Mouse (Mus musculus): ENCODE results near the gene Ezr. TPM values are rescaled to one million over a fixed set of nuclear protein-coding genes. Genes with fewer than 3 reads are reported as not detected.
A peak's percentile ranks its signal among the peaks of the same experiment; 100 is the strongest.

The Ezr gene
- total RNA-seq (2021), result 10 to 100 TPM; 21.9 to 27.4 TPM
- long read RNA-seq, experiment 1, transcript Ezr-201 (13 exons, 3,164 nt), result major isoform, 22 of 33 reads
- long read RNA-seq, experiment 1, partial matches to known transcripts, result 10 of 33 reads
- long read RNA-seq, experiment 1, other reads (novel, unspliced or antisense), result 1 of 33 reads
- long read RNA-seq, experiment 2, transcript Ezr-201 (13 exons, 3,164 nt), result major isoform, 10 of 13 reads
- long read RNA-seq, experiment 2, partial matches to known transcripts, result 2 of 13 reads
- long read RNA-seq, experiment 2, other reads (novel, unspliced or antisense), result 1 of 13 reads

- peak; percentile 91 to 93 for DNase-seq
These were observed at the start of gene Ezr for GRCm38 (mm10) chr17:6782611-6783005. Gene Ezr, minus strand, starts transcription at chr17:6782784.

DNA sequence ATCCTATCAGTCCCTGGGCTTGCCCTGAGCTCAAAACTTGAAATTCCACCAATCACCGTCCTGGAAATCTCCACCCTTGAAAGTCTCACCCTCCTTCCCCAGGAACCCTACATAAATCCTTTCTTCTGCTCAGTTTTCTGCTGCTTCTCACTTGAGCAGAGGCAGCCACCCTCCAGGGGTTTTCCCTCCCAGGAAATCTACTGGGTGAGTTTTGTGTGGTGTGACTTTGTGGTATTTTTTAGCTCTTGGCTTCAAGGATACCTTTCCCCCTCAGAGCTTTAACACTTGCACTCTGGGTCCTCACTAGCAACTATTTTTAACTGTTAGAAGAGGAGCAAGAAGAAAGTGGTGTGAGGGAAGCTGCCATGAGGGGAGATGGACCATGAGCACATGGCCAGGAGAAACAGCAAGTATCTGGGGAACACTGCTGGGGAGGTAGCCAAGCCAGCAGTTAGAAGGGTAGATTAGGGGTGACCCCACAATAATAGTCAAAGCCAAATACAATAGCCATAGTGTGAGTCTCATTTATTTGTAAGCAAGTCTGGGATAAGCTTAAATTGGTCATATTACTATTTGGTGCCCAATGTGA lies 47.5 kb upstream of the Ezr start:
- no peak for DNase-seq

DNA sequence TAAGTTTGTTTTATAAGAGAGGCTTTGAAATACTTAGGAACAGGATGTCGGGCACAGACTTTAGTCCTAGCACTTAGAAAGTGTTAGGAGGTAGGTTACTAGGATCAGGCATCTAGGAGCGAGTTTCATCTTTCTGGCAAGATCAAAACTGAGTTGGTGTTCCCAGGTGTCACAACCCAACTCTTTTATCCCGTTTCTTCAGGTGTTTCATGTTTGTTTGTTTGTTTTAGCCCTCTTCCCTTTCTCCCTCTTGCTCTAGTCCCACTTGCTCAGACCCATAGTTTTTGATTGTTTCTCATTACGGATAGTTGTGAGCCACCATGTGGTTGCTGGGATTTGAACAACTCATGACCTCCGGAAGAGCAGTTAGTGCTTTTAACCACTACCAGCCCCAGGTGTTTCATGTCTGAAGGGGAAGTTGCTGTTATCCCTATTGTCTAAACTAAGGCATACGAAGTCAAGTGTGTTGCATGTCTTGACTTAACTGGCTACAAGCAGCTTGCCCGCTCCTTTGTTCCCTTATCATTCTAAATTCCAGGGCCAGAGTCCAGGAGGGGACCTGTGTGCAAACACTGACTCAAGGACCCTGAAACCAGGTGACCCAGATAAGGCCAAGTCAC lies 46.1 kb upstream of the Ezr start:
- DNase-seq, result no peak

DNA sequence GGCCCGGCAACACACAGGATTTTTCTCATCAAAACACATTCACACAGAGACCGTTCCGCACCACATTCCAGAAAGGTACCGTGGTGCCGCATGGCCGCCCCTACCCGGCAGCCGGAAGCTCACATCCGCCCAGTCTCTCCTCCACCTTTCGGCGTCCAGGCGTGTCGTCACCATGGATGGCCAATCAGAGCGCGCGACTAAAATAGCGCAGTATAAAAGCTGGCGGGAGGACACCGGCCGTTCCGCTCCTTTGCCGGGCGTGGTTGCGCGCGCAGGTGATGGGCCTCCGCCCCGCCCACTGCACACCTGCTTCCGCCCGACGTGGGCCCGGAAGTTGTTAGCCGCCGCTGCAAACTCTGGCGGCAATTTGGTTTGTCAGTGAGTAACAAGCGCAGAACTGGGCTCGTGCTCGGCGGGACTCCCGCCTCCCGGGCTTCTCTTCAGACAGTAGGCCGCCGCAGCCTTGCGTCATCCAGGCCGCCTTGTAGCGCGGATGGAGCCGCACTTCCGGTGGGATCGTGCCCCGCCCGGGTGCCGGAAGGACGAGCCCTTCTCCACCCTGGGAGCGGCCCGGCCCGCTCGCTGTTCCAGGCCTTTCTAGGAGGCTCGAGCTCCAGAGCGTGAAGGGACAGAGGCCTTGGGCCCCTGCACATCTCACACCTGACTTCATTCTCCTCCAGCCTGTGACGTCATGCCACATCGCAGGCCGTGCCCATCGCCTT lies 45.3 kb upstream of the Ezr start:
- DNase-seq, result peak; percentile 95

- peak in 1 of 2 experiments; percentile 2 for DNase-seq
These were observed 44.7 kb upstream of the Ezr start for GRCm38 (mm10) chr17:6827159-6827733.

DNA sequence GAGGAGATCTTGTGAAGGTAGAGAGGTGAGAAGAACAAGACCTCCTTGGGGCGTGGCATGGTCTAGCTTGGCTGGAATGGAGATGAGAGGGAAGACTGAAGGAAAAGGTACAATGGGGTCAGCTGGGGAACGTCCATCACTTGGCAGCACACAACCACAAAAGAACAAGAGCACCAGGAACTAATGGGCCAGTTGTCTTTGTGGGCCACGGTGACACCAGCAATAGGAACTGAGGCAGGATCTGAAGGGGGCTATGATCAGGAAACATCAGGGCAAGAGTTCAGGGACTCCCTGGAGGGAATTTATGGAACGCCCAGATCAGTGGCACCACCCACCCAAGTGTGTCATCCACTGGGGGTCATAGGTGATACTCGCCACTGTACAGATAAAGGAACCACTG lies 34.2 kb upstream of the Ezr start:
- no peak for DNase-seq

GRCm38 (mm10) chr17:6816151-6816550 lies 33.6 kb upstream of the Ezr start:
- DNase-seq, result no peak

GRCm38 (mm10) chr17:6814656-6815055 lies 32.1 kb upstream of the Ezr start:
- no peak for DNase-seq

GRCm38 (mm10) chr17:6812851-6813191 lies 30.2 kb upstream of the Ezr start:
- DNase-seq, result no peak

DNA sequence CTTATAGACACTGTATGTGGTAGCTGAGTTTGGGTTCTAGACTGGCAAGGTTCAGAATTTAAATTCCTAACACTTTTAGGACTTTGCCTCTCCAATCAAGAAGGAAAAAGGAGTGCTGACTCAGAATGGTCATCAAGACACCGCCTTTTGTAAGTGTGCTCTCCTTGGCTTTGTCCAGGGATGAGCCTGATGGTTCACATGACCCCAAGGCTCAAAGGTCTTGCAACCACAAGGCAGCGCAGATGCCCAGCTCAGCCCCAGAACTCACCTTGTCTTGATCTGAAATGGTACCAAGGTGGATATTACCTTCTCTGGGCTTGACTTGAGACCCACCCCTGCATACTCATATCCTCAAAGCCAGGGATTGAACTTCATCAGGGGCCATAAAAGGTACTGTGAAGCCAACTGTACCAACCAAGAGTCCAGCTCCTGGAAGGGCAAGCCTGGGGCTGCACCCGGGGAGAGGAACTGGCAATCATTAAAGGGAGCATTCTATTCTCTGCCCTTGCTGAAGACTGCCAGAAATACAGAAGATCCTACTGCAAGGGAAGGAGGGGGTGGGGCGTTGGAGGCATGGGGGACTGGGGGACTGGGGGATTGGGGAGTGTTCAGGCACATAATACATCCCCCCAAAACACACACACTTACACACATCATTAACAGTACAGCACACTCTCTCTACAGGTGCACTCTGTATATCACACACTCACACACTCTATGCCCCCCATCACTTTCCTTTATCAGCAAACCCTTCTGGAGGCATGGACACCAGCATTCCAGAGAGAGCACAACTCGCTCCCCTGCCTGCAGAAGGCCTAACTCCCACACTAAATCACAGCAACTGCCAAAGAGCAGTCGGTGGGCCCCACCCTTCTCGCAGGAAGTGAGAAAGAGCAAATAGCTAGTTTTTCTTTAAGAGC lies 29.6 kb upstream of the Ezr start:
- no peak for DNase-seq

GRCm38 (mm10) chr17:6809331-6809730 lies 26.7 kb upstream of the Ezr start:
- DNase-seq, result no peak

GRCm38 (mm10) chr17:6808521-6809165 lies 26.1 kb upstream of the Ezr start:
- no peak for DNase-seq

DNA sequence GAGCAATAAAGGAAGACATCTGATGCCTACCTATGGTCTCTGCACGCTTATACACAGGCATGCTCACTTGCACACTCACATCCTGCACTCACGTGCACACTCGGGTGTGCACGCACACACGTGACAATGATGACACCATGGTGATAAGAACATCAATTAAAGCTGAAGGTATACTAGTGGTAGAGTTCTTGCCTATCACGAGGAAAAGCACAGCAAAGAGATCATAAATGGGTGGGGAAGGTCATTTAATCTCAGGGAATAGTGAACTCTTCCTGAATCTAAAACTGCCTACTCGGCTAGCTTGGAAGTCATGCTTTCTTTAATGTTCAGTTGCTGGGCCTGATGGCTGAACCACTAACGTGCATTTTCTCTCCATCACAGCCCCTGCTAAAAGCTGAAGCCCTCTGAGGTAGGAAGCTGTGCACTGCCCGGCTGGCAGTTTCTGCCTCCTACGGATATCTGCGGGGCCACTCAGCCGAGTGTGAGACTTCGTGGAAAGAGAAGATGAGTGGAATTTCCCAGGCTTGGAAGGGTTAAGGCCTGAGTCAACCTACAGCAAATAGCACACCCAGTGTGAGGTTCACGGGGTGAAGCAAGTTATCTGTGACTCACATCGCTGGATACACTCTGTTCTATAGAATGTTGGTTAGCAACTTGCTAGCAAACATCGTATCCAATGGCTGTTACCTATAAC lies 25.4 kb upstream of the Ezr start:
- no peak for DNase-seq

DNA sequence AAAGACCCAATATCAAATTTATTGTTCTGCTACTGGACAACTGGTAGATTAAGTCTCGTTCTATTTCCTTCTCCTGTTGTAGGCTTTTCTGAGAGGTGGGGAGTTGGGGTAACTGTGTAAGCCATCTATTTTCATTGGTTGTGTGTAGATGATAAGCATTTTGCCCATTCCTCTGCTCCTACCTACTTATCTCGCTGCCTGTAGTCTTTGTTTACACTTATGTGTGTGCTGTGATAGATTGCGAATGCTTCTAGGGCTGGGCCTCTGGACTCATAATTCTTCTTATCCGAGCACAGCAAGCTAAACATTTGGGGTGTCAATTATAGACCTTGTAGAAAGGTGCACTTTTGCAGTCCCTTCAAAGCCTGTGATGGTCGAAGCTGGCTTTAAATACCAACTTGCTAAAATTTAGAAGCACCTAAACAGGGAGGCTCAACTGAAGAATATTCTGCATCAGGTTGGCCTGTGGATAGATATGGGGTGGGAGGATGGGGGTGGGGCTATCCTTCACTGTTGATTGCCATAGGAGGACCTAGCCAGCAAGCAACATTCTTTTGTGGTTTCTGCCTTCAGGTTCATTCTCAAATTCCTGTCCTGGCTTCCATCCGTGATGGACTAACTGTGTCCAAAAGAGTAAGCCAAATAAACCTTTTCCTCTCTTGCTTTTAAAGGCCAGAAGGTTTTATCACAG lies 22.4 kb upstream of the Ezr start:
- DNase-seq, result no peak

- no peak for DNase-seq
These were observed 21.5 kb upstream of the Ezr start for GRCm38 (mm10) chr17:6804111-6804510.

DNA sequence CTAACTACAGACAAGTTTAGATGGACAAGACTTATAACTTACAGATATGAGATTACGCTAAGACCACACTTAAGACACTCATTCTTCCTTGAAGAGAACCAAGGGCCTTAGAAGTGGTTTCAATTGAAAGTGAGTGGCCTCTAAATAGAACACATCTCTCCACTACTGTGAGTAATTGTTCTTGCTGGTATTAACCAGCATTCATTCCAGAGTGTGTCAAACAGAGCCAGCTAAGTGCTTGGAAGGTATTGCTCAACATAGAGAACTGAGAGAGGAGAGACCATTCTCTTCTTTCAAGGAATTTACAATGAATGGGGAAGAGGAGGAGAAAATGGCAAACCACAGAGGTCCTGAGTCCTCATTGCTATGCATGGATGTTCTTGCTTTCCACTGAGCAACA lies 21.0 kb upstream of the Ezr start:
- DNase-seq, result no peak

DNA sequence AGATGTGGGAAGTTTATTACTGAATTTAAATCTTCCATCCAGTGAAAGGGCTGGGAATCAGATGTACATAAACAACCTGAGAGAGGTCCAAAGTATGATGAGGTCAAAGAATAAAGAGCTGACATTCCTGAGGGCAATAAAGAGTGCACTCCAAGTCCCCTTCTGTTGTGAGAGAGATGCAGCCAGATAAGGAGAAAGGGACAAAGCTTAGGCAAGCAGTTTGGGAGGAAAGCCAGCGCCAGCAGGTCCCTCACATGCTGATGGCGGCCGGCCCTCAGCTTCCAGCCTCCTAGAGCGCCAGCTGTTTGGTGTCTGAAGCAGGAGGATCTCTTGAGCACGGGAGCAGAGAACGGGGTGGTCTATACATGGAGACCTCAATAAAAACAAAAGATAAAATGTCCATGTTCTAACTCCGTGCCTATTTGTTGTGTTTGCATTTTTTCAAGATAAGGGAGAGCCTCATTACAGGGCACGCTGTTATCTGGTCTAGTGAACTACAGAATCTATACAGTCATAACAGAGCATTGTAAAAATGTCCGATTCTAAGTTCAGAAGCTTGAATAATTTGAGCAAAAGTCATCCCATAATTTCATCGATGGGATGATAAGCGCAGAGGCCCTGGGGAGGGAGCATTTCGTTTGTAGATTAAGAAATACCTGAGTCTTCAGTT lies 15.9 kb upstream of the Ezr start:
- DNase-seq, result no peak

DNA sequence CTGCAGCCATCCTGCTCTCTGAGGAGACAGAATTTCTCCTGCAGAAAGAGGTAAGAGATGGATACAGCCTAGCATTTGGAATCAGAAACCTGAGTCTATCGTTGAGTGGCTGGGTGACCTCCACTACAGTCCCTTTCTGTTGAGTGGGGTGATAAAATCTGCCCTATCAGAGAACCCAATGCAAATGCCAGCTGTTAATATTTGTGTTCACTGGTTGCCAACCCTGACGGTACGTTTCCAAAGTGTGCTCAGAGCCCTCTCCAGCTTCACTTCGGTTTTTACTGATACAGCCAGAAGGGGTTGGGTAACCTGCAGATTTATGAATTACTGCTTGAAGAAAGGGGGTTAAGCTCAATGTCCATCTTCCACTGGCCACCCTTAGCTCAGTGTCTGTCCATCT lies 14.9 kb upstream of the Ezr start:
- no peak for DNase-seq

GRCm38 (mm10) chr17:6794160-6794751 lies 11.7 kb upstream of the Ezr start:
- DNase-seq, result peak; percentile 19 to 33
